ENCODE assay signal across 11 mouse cellular contexts in the genomic region with DNA sequence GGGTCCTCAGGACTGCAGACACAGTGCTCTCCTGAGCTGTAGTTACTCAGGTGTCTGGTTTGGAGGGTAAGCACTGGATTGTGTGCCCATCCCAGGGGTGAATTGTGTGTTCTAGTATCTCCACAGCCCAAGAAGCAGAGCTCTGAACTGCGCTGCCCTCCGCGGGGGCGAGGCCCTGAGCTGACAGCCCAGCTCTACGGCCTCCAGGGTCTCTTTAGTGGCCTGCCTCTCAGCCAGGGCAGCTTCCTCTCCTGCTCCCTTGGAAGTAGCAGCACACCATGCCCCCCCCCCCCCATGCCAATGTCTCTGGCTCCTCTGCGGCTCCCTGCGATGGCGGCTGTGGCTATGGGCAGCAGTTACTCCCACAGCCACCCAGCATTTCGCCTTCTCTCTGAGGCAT.
A peak's percentile ranks its signal among the peaks of the same experiment; 100 is the strongest.
DNase-seq lines count a peak whose midpoint lies in the region; ATAC-seq and TF ChIP-seq lines count a peak whose summit lies in the region.
"Had no signal": no experiment of that assay in that cellular context is flagged by ENCODE, and none has a peak within 500 bp of the region (broad histone marks: within the 10 kb centered on the region; RNA-seq: fewer than 3 reads in every experiment).

No protein-coding gene starts in this region.

- peak overlapping the region; percentile 32 to 65; a peak in 3 of 4 replicates for H3K27ac ChIP-seq in heart, embryonic 14.5 days (replicated peaks in 1 of 2; ENCODE audit: control insufficient read depth in 1 of 2, insufficient read depth in 1 of 2, low read depth in 2 of 2, low read length in 2 of 2)
- H3K27ac ChIP-seq in midbrain, embryonic 10.5 days (replicated peaks) = peak overlapping the region; percentile 61
- no peak overlapping the region for H3K27ac ChIP-seq in midbrain, embryonic 15.5 days
- peak overlapping the region; percentile 45 for H3K27ac ChIP-seq in intestine, embryonic 15.5 days
- H3K27ac ChIP-seq in stomach, postnatal 0 days (replicated peaks) = peak overlapping the region; percentile 58; the same call in 1 of the 2 replicates

- no peak for TF ChIP-seq CTCF in stomach, postnatal 0 days (IDR thresholded peaks at IDR 0.05; ENCODE audit: low read depth)

- no peaks in the 10 kb centered on the region for H3K9me3 ChIP-seq in heart, embryonic 14.5 days (ENCODE audit: control insufficient read depth, low read length)
- H3K9me3 ChIP-seq in midbrain, embryonic 10.5 days (replicated peaks) = no peaks in the 10 kb centered on the region
- no peaks in the 10 kb centered on the region for H3K9me3 ChIP-seq in midbrain, embryonic 15.5 days
- no peaks in the 10 kb centered on the region for H3K9me3 ChIP-seq in intestine, embryonic 15.5 days
- no peaks in the 10 kb centered on the region for H3K9me3 ChIP-seq in stomach, postnatal 0 days (ENCODE audit: control insufficient read depth, low read length)

- TF ChIP-seq EP300 in stomach, postnatal 0 days (optimal IDR thresholded peaks at IDR 0.05) = no peak

- H3K4me3 ChIP-seq in heart, embryonic 14.5 days (ENCODE audit: control insufficient read depth in 1 of 2, insufficient read depth in 1 of 2, low read depth in 1 of 2, low read length in 2 of 2) = no peak overlapping the region
- no peak overlapping the region for H3K4me3 ChIP-seq in midbrain, embryonic 10.5 days
- H3K4me3 ChIP-seq in midbrain, embryonic 15.5 days = no peak overlapping the region
- H3K4me3 ChIP-seq in intestine, embryonic 15.5 days (replicated peaks) = no peak overlapping the region
- H3K4me3 ChIP-seq in stomach, postnatal 0 days (ENCODE audit: low read depth, low read length) = no peak overlapping the region

- WGBS in heart, embryonic 14.5 days = 73% methylated on average over 9 of the region's 9 CpGs
- 87% methylated on average over 9 of the region's 9 CpGs for WGBS in midbrain, embryonic 10.5 days
- 81% methylated on average over 9 of the region's 9 CpGs for WGBS in midbrain, embryonic 15.5 days
- WGBS in intestine, embryonic 15.5 days = 67% methylated on average over 9 of the region's 9 CpGs
- WGBS in stomach, postnatal 0 days = 65% methylated on average over 9 of the region's 9 CpGs

- DNase-seq in heart, postnatal 25 days (ENCODE audit: low spot score) = no peak
- no peak for DNase-seq in midbrain, embryonic 10.5 days (ENCODE audit: low spot score)
- DNase-seq in stomach, postnatal 0 days (ENCODE audit: low spot score) = no peak
- DNase-seq in right cerebral cortex, postnatal 25 days = no peak
- DNase-seq: cerebellum, adult 11 months; right cerebral cortex, adult 18-20 months had no signal

- no peak overlapping the region for H3K4me2 ChIP-seq in heart, embryonic 14.5 days (ENCODE audit: low read length)
- no peak overlapping the region for H3K4me2 ChIP-seq in midbrain, embryonic 15.5 days
- H3K4me2 ChIP-seq in intestine, embryonic 15.5 days (replicated peaks) = 0 out of 2 replicates have a peak overlapping the region, but pooled peaks have one; percentile 4
- no peak overlapping the region for H3K4me2 ChIP-seq in stomach, postnatal 0 days (replicated peaks; ENCODE audit: low read depth)

- ATAC-seq in heart, embryonic 14.5 days (ENCODE audit: insufficient number of reproducible peaks, insufficient read depth, low FRiP score, low read depth) = no peak
- no peak for ATAC-seq in midbrain, embryonic 15.5 days (replicated peaks)
- ATAC-seq in intestine, embryonic 15.5 days = no peak; the same call in 1 of the 2 replicates
- no peak; the same call in 1 of the 2 replicates for ATAC-seq in stomach, postnatal 0 days (ENCODE audit: low FRiP score, low TSS enrichment)
- no peak for ATAC-seq in megakaryocyte progenitor cell, adult 5-6 weeks (replicated peaks; ENCODE audit: poor library complexity)

- H3K9ac ChIP-seq in heart, embryonic 14.5 days (ENCODE audit: low read length) = peak overlapping the region; percentile 55; the same call in 1 of the 2 replicates
- H3K9ac ChIP-seq in midbrain, embryonic 15.5 days = no peak overlapping the region
- H3K9ac ChIP-seq in intestine, embryonic 15.5 days = no peak overlapping the region
- H3K9ac ChIP-seq in stomach, postnatal 0 days (ENCODE audit: low read length) = peak overlapping the region; percentile 35; the same call in 1 of the 2 replicates

- no peaks in the 10 kb centered on the region for H3K27me3 ChIP-seq in heart, embryonic 14.5 days (ENCODE audit: control insufficient read depth, insufficient read depth, low read length)
- no peaks in the 10 kb centered on the region for H3K27me3 ChIP-seq in midbrain, embryonic 10.5 days (ENCODE audit: low read depth, poor library complexity, severe bottlenecking)
- no peaks in the 10 kb centered on the region for H3K27me3 ChIP-seq in midbrain, embryonic 15.5 days (replicated peaks)
- H3K27me3 ChIP-seq in intestine, embryonic 15.5 days (replicated peaks) = no peaks in the 10 kb centered on the region
- H3K27me3 ChIP-seq in stomach, postnatal 0 days (ENCODE audit: control insufficient read depth, insufficient read depth, low read length) = no peaks in the 10 kb centered on the region
- H3K27me3 ChIP-seq: CH12.LX had no signal

- peaks cover 42 to 46% of the 10 kb centered on the region in 2 experiments for H3K4me1 ChIP-seq in heart, embryonic 14.5 days (ENCODE audit: control insufficient read depth in 2 of 2, insufficient read depth in 2 of 2, low read length in 2 of 2)
- peaks cover 42% of the 10 kb centered on the region for H3K4me1 ChIP-seq in midbrain, embryonic 10.5 days
- peaks cover 24% of the 10 kb centered on the region for H3K4me1 ChIP-seq in midbrain, embryonic 15.5 days
- H3K4me1 ChIP-seq in intestine, embryonic 15.5 days (replicated peaks) = peaks cover 32% of the 10 kb centered on the region
- peaks cover 6% of the 10 kb centered on the region; the same call in 1 of the 2 replicates for H3K4me1 ChIP-seq in stomach, postnatal 0 days (replicated peaks; ENCODE audit: control insufficient read depth, insufficient read depth)

- intact Hi-C loops in heart, postnatal 25 days (cut with DNase I) = loop anchor here (5.0 kb wide), 2 partner anchors 39 to 54 kb away; no protein-coding TSS in a partner anchor

- H3K36me3 ChIP-seq in heart, embryonic 14.5 days (ENCODE audit: control insufficient read depth, insufficient read depth, low read length) = peaks cover 9% of the 10 kb centered on the region
- peaks cover 32% of the 10 kb centered on the region for H3K36me3 ChIP-seq in midbrain, embryonic 10.5 days
- H3K36me3 ChIP-seq in midbrain, embryonic 15.5 days (replicated peaks) = no peaks in the 10 kb centered on the region
- H3K36me3 ChIP-seq in intestine, embryonic 15.5 days = no peaks in the 10 kb centered on the region
- peaks cover 4% of the 10 kb centered on the region; the same call in 1 of the 2 replicates for H3K36me3 ChIP-seq in stomach, postnatal 0 days (ENCODE audit: control insufficient read depth, insufficient read depth, low read length)

Comparison
In these comparisons a context has a peak if more than half of its experiments do, and no peak if none do; other contexts are left out.
1. H3K9ac ChIP-seq: peak in heart, embryonic 14.5 days (single experiment) and stomach, postnatal 0 days (single experiment); none in midbrain, embryonic 15.5 days (single experiment) and intestine, embryonic 15.5 days (single experiment).